Comparison of ENCODE assay signal across 7 mouse cellular contexts in genomic region chr11:98586892-98587563, GRCm38 (mm10). TPM values are rescaled to one million over a fixed set of nuclear protein-coding genes. Genes with fewer than 3 reads are reported as not detected.
DNase-seq lines count a peak whose midpoint lies in the region; ATAC-seq lines count a peak whose summit lies in the region.

Ormdl3 (minus strand) TSS chr11:98587368.

- peaks cover 12% of the 10 kb centered on the region for H3K36me3 ChIP-seq in intestine, embryonic 15.5 days
- H3K36me3 ChIP-seq in midbrain, embryonic 10.5 days: peaks cover 22% of the 10 kb centered on the region

- peak within 1 kb of the TSS; percentile 90 for H3K9ac ChIP-seq in intestine, embryonic 15.5 days

- H3K4me1 ChIP-seq in intestine, embryonic 15.5 days (replicated peaks): peaks cover 54% of the 10 kb centered on the region
- peaks cover 53% of the 10 kb centered on the region for H3K4me1 ChIP-seq in midbrain, embryonic 10.5 days

- no peaks in the 10 kb centered on the region for H3K27me3 ChIP-seq in intestine, embryonic 15.5 days (replicated peaks)
- peaks cover 13% of the 10 kb centered on the region; the same call in 1 of the 2 replicates for H3K27me3 ChIP-seq in midbrain, embryonic 10.5 days (ENCODE audit: low read depth, poor library complexity, severe bottlenecking)

- H3K9me3 ChIP-seq in intestine, embryonic 15.5 days: no peaks in the 10 kb centered on the region
- no peaks in the 10 kb centered on the region for H3K9me3 ChIP-seq in midbrain, embryonic 10.5 days (replicated peaks)

- peak within 1 kb of the TSS; percentile 81 for H3K4me3 ChIP-seq in intestine, embryonic 15.5 days (replicated peaks)
- peak within 1 kb of the TSS; percentile 70 for H3K4me3 ChIP-seq in midbrain, embryonic 10.5 days

- ATAC-seq in intestine, embryonic 15.5 days: peak; percentile 92

- DNase-seq in adrenal gland, adult 18-20 months (ENCODE audit: low spot score in 2 of 2): peak; percentile 98
- DNase-seq in embryo, embryonic 11 days: peak; percentile 100
- peak; percentile 97 to 98 for DNase-seq in gastrocnemius, postnatal 36 days
- peak; percentile 99 for DNase-seq in left cerebral cortex, postnatal 25 days (ENCODE audit: low spot score in 2 of 2)
- DNase-seq in midbrain, embryonic 10.5 days (ENCODE audit: low spot score): peak; percentile 100
- peak; percentile 99 for DNase-seq in right cerebral cortex, postnatal 4 days

- WGBS in intestine, embryonic 15.5 days: under 1% methylated on average over 49 of the region's 49 CpGs
- WGBS in midbrain, embryonic 10.5 days: under 1% methylated on average over 49 of the region's 49 CpGs

- H3K4me2 ChIP-seq in intestine, embryonic 15.5 days (replicated peaks): peak within 1 kb of the TSS; percentile 78

- peak within 1 kb of the TSS; percentile 92 for H3K27ac ChIP-seq in intestine, embryonic 15.5 days
- peak within 1 kb of the TSS; percentile 88 for H3K27ac ChIP-seq in midbrain, embryonic 10.5 days (replicated peaks)

- intact Hi-C loops in gastrocnemius, postnatal 36 days (cut with DNase I): no loop called here
- intact Hi-C loops in left cerebral cortex, postnatal 25 days (cut with DNase I): loop anchor here (2.0 kb wide), 1 partner anchor 36 kb away; the partner anchor contains the start of gene Zpbp2

RNA-seq across cellular contexts. Expression of gene Ormdl3, which starts in this region (rescaled TPM):
- 100 to 1,000 TPM; 118 to 184 TPM for total RNA-seq in adrenal gland, adult 18-20 months (2021)
- 10 to 100 TPM; 20.9 to 24.0 TPM for total RNA-seq in gastrocnemius, postnatal 36 days (2021)
- 50.5 and 55.2 TPM in 2 replicates for polyA plus RNA-seq in intestine, embryonic 15.5 days (2015; fragmentation: Nextera tagmentation; extraction: Ambion mirVana)
- 10 to 100 TPM; 48.9 TPM for total RNA-seq in left cerebral cortex, postnatal 25 days (2021)
- polyA plus RNA-seq in midbrain, embryonic 10.5 days (2016; fragmentation: Nextera tagmentation; extraction: Ambion mirVana): 65.8 and 81.0 TPM in 2 replicates

Comparison
In these comparisons a context has a peak if more than half of its experiments do, and no peak if none do; other contexts are left out.
1. Peak in every context shown above with its lines: DNase-seq, ATAC-seq, H3K4me3 ChIP-seq and H3K27ac ChIP-seq.